Mouse (Mus musculus): ENCODE measurements around the gene Lin52. TPM values are rescaled to one million over a fixed set of nuclear protein-coding genes. Genes with fewer than 3 reads are reported as not detected.

Gene Lin52
- polyA plus RNA-seq (2012; rRNA removed) = 37.1 and 40.9 TPM in 2 replicates

GRCm38 (mm10) chr12:84450718-84451646, at the start of gene Lin52, which contains the start of gene Aldh6a1:
Gene Lin52 (plus strand): TSS chr12:84451422.
Gene Aldh6a1 (minus strand): TSS chr12:84451004.
- peak; percentile 99 to 100 for DNase-seq (ENCODE audit: extremely low spot score in 1 of 2, low spot score in 1 of 2)

DNA sequence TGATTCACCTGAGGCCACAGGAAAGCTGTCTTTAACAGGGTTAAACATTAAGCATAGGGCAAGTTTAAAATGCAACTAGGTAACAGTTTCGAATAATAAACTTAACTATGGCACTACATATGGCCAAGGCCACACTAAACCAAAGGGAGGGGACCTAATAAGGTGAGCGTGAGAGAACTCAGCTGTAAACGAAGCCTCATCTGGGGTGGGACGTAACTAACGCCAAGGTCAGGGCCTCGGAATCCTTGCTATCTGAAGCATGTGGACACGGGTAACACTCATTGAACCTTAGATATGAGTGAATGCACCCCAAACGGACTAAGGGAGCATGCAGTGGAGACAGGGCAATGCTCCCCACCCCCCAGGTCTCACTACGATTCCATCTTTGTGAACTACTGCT, 48.3 kb upstream of the Lin52 start:
- DNase-seq (ENCODE audit: extremely low spot score in 1 of 2, low spot score in 1 of 2) = no peak

- DNase-seq (ENCODE audit: extremely low spot score in 1 of 2, low spot score in 1 of 2) = no peak
These were observed 46.7 kb upstream of the Lin52 start for GRCm38 (mm10) chr12:84404541-84404940.

DNA sequence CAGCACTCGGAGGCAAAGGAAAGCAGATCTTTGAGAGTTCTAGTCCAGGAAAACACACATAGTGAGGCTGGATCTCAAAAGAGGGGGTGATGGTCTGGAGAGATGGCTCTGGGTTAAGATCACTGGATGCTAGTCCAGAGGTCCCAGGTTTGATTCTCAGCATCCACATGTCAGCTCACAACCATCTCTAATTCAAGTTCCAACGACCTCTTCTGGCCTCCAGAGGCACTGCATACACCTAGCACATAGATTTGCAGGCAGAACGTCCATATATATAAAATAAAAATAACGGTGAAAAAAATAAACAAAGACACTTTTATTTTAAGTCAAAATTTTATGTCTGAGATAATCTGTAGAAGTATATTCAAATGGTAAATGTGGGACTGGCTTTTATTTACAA, 44.0 kb upstream of the Lin52 start:
- no peak for DNase-seq (ENCODE audit: extremely low spot score in 1 of 2, low spot score in 1 of 2)

DNA sequence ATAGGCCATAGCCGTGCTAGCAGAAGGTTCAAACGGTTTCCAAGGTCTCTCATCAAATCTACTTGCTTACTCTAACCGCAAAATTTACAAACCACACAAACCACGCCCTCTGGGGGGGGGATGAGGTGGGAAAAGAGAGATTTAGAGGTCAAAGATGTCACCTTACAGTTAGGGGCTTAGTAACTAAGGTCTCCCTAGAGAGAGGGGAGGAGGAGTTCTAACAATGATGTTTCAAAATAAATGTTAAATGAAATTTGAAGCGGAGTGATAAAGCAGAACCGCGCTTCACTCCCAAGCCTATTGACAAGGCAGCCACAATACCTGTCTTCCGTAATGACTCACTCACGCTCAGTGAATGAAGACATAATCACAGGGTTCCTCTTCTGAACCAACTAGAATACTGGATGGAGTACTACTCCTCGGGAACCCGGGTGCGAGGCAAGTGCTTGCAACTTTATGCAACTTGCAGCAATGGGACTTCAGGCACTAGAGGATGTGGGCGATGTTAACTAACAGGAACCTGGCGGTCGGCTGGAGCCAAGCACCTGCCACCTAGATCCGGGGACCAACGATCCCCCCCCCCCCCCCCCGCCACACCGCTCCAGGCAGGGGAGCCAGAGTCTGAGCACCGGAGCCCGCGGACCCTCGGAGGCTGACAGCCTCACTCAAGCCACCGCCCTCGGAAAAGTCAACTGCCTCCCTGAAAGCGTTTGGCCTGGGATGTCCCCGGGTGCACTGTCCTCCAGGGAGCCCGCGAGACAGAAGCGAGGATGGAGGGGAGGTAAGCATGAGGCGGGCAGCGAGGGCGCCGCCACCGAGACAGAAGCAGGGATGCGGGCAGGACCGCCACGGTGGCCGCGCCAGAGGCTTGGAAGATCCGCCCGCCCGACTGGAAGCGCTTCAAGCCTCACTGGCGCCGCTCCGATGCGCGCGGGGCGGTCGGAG, 43.1 kb upstream of the Lin52 start:
- peak; percentile 21 to 36 for DNase-seq (ENCODE audit: extremely low spot score in 1 of 2, low spot score in 1 of 2)

DNA sequence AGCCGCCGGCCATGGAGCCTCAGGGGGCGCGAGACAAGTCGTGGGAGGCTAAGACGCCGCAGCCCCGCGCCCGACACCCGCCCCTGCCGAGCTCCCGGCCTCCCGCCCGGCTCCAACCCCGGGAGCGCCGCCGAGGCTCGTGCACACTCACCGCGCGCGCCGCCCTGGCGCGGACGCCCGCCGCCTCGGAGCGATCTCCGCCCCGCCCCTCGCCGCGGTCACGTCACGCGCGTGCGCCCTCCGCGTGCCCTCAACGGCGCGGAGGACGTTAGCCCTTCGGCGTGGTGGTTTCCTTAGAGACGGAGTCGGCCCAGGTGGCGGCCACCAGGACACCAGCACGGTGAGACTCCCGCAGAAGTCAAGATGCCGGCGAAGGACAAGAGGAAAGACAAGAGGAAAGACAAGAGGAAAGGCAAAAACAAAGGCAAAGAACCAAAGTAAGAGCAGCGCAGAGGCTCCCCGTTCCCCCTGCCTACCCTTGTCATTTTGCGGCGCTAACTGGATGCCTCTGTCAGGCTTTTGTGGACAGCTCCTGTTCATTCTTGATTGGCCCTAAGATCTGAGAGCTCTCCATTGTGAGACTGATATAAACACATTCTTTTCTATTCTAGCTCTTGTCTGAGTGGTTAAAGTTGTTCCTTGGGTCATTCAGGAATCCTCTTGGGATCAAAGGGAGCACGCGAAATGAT, 42.3 kb upstream of the Lin52 start, which contains the start of the genes Entpd5 and Bbof1:
TSS of gene Entpd5 (minus strand) at position 211 of the 689 bp plus-strand sequence.
TSS of gene Bbof1 (plus strand) at position 253 of the 689 bp plus-strand sequence.
- DNase-seq (ENCODE audit: extremely low spot score in 1 of 2, low spot score in 1 of 2) = peak; percentile 63 to 93

DNA sequence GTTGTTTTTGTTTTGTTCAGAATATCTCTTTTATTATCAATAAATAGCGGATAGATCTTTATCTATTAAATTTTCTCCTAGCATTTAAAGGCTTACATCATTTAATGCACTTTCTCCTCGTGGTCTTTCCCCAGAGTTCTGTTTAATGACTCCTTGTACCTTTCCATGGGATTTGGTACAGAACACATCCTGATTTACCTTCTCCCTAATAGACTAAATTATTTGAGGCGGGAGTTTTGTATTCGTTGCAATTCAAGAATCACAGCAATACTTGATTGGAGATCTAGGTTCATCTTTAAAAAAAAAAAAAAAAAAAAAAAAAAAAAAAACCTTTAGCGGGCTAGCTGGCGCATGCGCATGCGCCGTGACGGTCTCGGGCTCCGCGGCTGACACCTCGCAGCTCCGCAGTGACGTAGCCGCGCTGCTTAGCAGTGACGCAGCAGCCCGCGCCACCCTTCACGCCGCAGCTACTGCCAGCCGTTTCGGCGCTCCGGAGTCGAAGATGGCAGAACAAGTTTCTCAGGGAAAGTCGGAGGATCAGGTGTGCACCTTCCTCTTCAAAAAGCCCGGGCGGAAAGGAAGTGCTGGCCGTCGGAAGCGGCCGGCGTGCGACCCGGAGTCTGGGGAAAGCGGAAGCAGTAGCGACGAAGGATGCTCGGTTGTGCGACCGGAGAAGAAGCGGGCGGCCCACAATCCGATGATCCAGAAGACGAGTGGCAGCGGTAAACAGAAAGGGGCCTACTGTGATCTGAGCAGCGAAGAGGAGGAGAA, 34.2 kb upstream of the Lin52 start, which contains the start of gene Rnf113a2:
TSS of gene Rnf113a2 (plus strand) at position 363 of the 771 bp plus-strand sequence.
- DNase-seq (ENCODE audit: extremely low spot score in 1 of 2, low spot score in 1 of 2) = peak; percentile 64 to 82

DNA sequence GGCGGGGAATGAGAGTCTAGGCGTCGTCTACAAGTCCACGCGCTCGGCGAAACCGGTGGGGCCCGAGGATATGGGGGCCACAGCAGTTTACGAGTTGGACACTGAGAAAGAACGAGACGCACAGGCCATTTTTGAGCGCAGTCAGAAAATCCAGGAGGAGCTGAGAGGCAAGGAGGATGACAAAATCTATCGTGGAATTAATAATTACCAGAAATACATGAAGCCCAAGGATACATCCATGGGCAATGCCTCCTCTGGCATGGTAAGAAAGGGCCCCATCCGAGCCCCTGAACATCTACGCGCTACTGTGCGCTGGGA, 33.7 kb upstream of the Lin52 start:
- DNase-seq (ENCODE audit: extremely low spot score in 1 of 2, low spot score in 1 of 2) = no peak

DNA sequence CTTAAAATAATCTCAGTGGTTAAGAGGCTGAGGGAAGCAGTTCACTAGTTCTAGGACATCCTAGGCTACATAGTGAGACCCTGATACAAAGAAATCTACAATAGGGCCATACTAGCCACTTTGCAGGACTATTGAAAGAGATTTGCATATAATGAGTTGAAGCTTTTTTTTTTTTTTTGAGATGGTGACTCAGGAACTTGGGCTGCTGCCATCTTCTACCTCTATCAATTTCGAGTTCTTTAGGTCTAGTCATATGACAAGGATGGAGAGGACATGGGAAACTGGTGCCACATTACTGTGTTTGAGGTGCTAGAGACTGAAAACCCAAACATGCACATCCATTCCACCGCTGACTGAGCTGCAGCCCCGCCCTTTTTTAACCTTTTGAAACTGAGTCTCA, 27.2 kb upstream of the Lin52 start:
- no peak for DNase-seq (ENCODE audit: extremely low spot score in 1 of 2, low spot score in 1 of 2)

DNA sequence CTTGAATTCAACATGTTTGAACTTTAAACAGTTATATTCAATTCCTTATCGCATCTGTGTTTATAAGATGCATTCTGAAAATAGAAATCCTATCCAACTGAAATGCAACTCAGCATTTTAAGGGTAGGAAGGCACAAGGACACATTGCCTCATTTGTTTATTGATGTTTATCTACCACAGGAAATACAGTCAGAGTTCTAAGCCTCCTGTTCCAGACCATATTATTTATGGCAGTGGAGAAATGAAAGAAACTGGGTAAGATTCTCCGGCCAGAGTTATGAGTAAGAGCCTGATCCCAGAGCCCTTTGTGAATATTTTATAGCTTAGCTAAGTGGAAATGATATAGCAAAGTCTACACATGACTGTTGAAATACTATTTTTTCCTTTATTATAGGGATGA, 21.4 kb upstream of the Lin52 start:
- no peak for DNase-seq (ENCODE audit: extremely low spot score in 1 of 2, low spot score in 1 of 2)

- no peak for DNase-seq (ENCODE audit: extremely low spot score in 1 of 2, low spot score in 1 of 2)
These were observed 12.5 kb upstream of the Lin52 start for GRCm38 (mm10) chr12:84438697-84439096.

DNA sequence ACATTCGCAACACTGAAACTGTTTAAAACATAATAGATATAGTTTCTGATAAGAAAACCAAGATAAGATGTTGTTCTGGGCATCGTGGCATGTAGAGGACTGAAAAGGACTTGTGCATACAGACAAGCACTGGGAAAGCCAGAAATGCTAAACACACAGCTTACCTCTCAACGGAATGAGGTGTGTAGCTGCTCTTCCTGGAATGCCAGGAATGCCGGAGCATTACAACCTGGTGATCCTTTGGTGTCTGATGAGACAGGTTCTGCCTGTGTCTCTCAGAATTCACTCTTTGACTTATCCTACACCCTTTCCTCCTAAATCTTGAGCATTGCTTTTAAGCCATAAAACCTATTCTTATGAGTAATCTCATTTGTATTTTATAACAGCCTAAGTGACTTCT, 8.7 kb upstream of the Lin52 start:
- DNase-seq (ENCODE audit: extremely low spot score in 1 of 2, low spot score in 1 of 2) = no peak

- DNase-seq (ENCODE audit: extremely low spot score in 1 of 2, low spot score in 1 of 2) = no peak
These were observed 3.8 kb upstream of the Lin52 start for GRCm38 (mm10) chr12:84447386-84447785.

GRCm38 (mm10) chr12:84448181-84448580, 3.0 kb upstream of the Lin52 start:
- DNase-seq (ENCODE audit: extremely low spot score in 1 of 2, low spot score in 1 of 2) = no peak

GRCm38 (mm10) chr12:84449887-84450286, 1.3 kb upstream of the Lin52 start:
- DNase-seq (ENCODE audit: extremely low spot score in 1 of 2, low spot score in 1 of 2) = no peak

GRCm38 (mm10) chr12:84450351-84450717, 888 bp upstream of the Lin52 start:
- peak; percentile 13 to 37 for DNase-seq (ENCODE audit: extremely low spot score in 1 of 2, low spot score in 1 of 2)

GRCm38 (mm10) chr12:84451801-84452200, 579 bp downstream of the Lin52 start:
- DNase-seq (ENCODE audit: extremely low spot score in 1 of 2, low spot score in 1 of 2) = peak in 1 of 2 experiments; percentile 12

GRCm38 (mm10) chr12:84456911-84457310, 5.7 kb downstream of the Lin52 start:
- no peak for DNase-seq (ENCODE audit: extremely low spot score in 1 of 2, low spot score in 1 of 2)

- DNase-seq (ENCODE audit: extremely low spot score in 1 of 2, low spot score in 1 of 2) = no peak
These were observed 8.6 kb downstream of the Lin52 start for GRCm38 (mm10) chr12:84459845-84460244.

- DNase-seq (ENCODE audit: extremely low spot score in 1 of 2, low spot score in 1 of 2) = no peak
These were observed 10.2 kb downstream of the Lin52 start for GRCm38 (mm10) chr12:84461416-84461815.

Data from frontal cortex, adult 2 months (tissue).